Mouse (Mus musculus) monocyte, adult 5-6 weeks (primary cell): ENCODE measurements at regions not wholly inside any gene's neighbourhood (a gene's known extent, or its start where the extent isn't known, plus 50 kb on each side); places are given as distances from the start of the nearest gene placed in this dataset.

Source experiments
- ATAC-seq: fragments of 153-309, 156-312 bp; replicated peaks from 2 replicates; pipeline ENCODE4 v1.8.0; 2017; ENCODE audit warnings: mild to moderate bottlenecking; ENCODE audit not compliant: low TSS enrichment, insufficient number of reproducible peaks, severe bottlenecking, poor library complexity, low FRiP score

GRCm38 (mm10) chr14:25263121-25263520, 195.9 kb upstream of the Zmiz1 start:
- no peak for ATAC-seq

DNA sequence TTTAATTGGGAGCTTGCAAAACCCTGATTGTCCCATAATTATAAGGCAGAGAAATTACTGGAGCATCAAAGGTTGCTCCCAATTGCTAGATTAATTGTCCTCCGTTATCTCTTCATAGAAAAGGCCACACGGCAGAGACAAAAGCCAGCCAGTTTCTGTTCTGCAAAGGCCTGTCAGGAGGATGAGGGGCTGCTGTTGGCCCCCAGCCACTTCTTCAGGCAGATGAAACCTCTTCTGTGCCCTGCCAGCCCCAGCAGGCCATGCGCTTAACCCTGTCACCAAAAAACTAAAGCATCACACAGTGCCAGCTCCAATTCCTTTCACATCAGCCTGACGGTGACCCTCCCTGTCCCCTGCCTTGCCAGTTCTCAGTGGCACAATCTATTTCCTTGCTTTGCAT, 192.1 kb upstream of the Zmiz1 start:
- no peak for ATAC-seq

DNA sequence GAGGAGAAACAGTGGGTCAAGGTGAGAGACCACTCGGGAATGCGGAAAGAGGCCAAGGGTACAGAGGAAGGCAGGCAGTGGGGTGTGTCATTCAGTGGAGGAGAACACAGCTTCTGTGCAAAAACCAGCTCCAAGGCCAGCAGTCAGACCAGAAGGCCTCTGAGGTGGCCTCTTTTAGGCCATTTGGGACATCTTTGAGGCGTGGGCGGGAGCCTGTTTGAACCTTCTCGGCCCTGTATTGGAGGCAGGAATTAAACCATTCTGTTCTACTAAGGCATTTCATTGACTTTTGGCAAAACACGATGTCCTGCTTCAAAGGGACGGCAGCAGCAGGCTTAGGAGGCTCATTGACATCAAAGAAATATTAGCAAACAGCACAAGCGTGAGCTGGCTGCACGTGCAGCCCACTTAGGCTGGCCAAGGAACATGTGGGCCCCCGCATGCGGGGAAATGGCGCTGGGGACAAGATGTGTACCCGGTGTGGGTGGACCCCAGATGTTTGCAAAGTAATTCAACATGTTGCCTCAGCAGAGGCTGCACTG, 190.8 kb upstream of the Zmiz1 start:
- ATAC-seq = no peak

DNA sequence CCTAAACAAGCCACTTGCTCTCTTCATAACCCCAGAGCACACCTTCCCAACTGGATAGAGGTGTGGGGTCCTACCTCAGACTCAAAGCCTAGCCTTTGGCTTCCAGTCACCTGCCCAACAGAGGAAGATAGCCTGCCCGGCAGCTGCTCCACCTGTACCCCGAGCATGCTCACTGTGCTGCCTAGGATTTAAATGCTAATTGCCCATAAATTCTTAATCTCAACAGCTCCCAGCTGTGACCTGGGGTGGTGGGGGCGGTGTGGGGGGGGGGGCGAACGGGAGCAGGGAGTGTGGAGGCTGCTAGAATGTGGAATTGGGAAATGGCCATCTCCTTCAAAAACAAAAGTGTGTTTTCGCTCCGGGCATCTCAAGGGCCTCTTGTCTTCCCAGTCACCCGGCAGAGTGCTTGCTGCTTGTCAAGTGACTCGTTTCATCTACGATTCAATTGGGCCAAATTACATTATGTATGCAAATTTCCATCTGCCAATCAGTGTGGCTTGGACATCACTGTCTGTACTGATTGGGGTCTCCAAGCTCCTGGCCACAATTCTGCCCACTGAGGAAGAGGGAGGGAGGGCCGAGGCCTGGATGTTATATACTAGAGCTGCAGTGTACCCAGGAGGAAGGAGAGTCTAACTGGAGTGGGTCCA, 188.6 kb upstream of the Zmiz1 start:
- no peak for ATAC-seq

GRCm38 (mm10) chr14:25272366-25273156, 186.4 kb upstream of the Zmiz1 start:
- 0 out of 2 replicates have a peak, but pooled peaks have one; percentile 44 for ATAC-seq

GRCm38 (mm10) chr14:25279751-25280150, 179.2 kb upstream of the Zmiz1 start:
- no peak for ATAC-seq

GRCm38 (mm10) chr14:25292557-25292956, 166.4 kb upstream of the Zmiz1 start:
- no peak for ATAC-seq

- no peak for ATAC-seq
Measured at GRCm38 (mm10) chr14:25294226-25294625, 164.8 kb upstream of the Zmiz1 start.

DNA sequence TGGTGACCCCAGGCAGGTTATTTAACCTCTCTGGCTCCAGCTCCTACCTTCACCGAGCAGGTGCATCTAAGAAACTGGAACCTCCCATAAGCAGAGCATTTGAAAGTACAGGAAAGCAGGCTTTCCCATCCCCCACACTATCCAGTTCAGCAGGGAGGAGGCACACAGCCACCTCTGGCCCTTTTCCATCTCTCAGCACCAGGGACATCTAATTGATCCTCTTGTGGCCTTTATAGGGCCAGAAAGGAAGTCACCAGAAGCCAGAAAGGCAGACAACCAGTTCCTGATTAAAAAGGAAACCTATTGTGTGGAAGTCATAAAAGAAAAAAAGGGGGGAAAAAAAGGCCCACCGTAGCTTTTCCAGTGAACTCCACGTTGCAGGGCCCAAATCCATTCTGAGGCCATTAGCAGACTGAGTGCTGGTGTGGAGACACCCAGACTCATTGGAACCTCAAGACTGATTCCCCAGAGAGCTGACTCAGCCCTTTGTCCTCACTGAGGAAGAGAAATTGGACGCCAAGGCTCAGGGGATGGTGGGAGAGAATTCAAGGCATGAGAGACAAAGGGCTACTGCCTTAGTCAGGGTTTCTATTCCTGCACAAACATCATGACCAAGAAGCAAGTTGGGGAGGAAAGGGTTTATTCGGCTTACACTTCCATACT, 163.2 kb upstream of the Zmiz1 start:
- no peak for ATAC-seq

DNA sequence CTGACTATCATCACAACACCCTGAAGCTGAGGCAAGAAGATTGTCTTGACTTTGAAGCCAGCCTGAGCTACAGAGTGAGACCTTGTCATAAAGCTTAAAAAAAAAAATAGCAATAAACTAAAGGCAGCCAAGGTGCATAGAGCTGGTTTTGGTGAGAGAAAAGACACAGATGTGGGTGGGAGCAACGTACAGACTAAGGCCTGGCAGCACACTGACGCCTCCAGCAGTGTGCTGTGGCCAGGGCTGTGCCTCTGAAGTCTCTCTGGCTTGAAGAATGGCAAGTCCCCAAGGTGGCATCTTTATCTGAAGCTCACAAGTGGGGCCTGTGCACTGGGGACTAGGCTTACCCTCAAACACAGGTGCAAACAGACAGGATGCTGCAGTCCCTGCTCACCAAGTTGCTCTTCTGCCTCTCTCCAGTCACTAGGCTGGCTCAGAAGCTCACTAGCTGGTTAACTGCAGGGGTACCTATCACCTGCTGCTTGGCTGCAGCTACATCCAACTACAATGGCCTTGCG, 159.3 kb upstream of the Zmiz1 start:
- no peak for ATAC-seq

GRCm38 (mm10) chr14:25301336-25302031, 157.5 kb upstream of the Zmiz1 start:
- ATAC-seq = peak; percentile 59; the same call in 1 of the 2 replicates

- no peak for ATAC-seq
Measured at GRCm38 (mm10) chr14:25304391-25304851, 154.6 kb upstream of the Zmiz1 start.

DNA sequence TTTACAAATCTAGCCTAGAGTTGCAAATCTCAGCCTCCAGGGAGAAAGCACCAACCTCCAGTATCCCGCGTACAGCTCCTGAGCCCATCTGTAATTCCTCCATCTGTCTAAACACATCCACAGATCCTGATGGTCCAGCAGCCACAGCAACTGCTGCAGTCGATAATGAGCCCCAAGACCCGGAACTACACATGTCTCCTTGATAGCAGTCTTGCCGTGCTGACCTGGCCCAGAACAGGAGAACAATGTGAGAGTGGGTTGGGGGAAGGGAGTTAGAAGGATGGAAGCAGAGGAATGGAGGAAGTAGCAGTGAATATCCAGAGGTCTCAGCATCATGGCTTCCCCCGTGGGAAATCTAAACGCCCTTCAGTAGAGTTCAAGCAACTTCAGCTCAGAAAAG, 152.8 kb upstream of the Zmiz1 start:
- no peak for ATAC-seq

- ATAC-seq = no peak
Measured at GRCm38 (mm10) chr14:25306961-25307654, 151.9 kb upstream of the Zmiz1 start.

GRCm38 (mm10) chr14:25308051-25308450, 150.9 kb upstream of the Zmiz1 start:
- ATAC-seq = no peak

- no peak for ATAC-seq
Measured at GRCm38 (mm10) chr14:25310671-25311151, 148.3 kb upstream of the Zmiz1 start.

DNA sequence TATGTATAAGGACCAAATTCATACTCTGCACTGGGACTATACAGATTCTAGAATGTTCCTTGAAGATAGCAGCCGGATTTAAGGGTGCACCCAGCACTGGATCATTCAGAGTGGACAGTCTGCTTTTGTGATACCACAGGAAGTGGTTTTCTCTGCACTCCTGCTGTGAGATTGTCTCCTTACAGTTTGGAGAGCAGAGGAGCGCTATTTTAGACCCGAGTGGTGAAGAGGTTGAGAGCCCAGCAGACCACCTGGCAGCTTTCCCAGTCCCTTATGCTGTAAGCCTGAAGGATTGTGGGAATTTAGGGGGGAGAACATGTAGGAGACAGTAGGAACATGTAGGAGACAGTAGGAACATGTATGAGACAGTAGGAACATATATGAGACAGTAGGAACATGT, 147.5 kb upstream of the Zmiz1 start:
- ATAC-seq = no peak

DNA sequence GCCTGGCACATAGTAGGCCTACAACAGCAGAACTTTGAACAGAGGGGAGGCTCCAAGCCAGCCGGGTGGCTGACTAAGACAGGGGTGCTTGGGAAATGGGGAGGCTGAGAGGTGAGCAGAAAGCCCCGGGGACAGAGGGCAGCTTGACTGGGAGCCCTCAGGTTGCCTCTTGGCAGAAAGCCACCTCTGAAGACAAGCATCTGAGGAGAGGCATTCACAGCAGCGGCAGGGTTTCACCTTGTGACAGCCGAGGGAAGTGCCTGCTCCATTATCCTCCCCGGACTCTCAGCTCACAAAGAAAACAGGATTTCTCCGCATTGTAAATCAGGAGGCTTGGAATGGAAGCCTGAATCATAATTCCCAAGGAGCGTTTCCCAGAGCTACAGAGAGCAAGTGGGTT, 146.8 kb upstream of the Zmiz1 start:
- no peak for ATAC-seq
